Mouse (Mus musculus): ENCODE data around the gene Cfap43. TPM values are rescaled to one million over a fixed set of nuclear protein-coding genes. Genes with fewer than 3 reads are reported as not detected.

The Cfap43 gene
- polyA plus RNA-seq, 1 experiment, result not detected

- no peak overlapping the region for H3K4me3 ChIP-seq (ENCODE audit: extremely low read depth, insufficient read depth, insufficient read length)
- no peak for TF ChIP-seq POLR2A (IDR thresholded peaks at IDR 0.05; ENCODE audit: low read depth, low read length)
- no peak for TF ChIP-seq CTCF (IDR thresholded peaks at IDR 0.05; ENCODE audit: extremely low read depth, insufficient read depth, insufficient read length, insufficient replicate concordance)
- no peaks in the 10 kb centered on the region for H3K36me3 ChIP-seq (ENCODE audit: control insufficient read depth, insufficient read depth, low read length)
- 37% methylated on average over 9 of the region's 9 CpGs for WGBS
- no peaks in the 10 kb centered on the region for H3K4me1 ChIP-seq (ENCODE audit: control insufficient read depth, insufficient read depth, insufficient read length)
- no peak overlapping the region for H3K27ac ChIP-seq (ENCODE audit: insufficient read depth, low read length)
- no peaks in the 10 kb centered on the region for H3K27me3 ChIP-seq (ENCODE audit: control insufficient read depth, insufficient read depth, low read length)
- no peak for DNase-seq (ENCODE audit: low read depth in 1 of 2, low spot score in 2 of 2)
These were observed 164.2 kb downstream of the Cfap43 start for GRCm38 (mm10) chr19:47754931-47755330.

GRCm38 (mm10) chr19:47753921-47754320, 165.2 kb downstream of the Cfap43 start:
- 86% methylated on average over 4 of the region's 4 CpGs for WGBS
- no peaks in the 10 kb centered on the region for H3K36me3 ChIP-seq (ENCODE audit: control insufficient read depth, insufficient read depth, low read length)
- TF ChIP-seq CTCF (IDR thresholded peaks at IDR 0.05; ENCODE audit: extremely low read depth, insufficient read depth, insufficient read length, insufficient replicate concordance), result no peak
- TF ChIP-seq POLR2A (IDR thresholded peaks at IDR 0.05; ENCODE audit: low read depth, low read length), result no peak
- no peaks in the 10 kb centered on the region for H3K4me1 ChIP-seq (ENCODE audit: control insufficient read depth, insufficient read depth, insufficient read length)
- H3K27ac ChIP-seq (ENCODE audit: insufficient read depth, low read length), result no peak overlapping the region
- no peak overlapping the region for H3K4me3 ChIP-seq (ENCODE audit: extremely low read depth, insufficient read depth, insufficient read length)
- no peak for DNase-seq (ENCODE audit: low read depth in 1 of 2, low spot score in 2 of 2)
- no peaks in the 10 kb centered on the region for H3K27me3 ChIP-seq (ENCODE audit: control insufficient read depth, insufficient read depth, low read length)

- WGBS, result 91% methylated on average over 9 of the region's 9 CpGs
- no peaks in the 10 kb centered on the region for H3K36me3 ChIP-seq (ENCODE audit: control insufficient read depth, insufficient read depth, low read length)
- no peaks in the 10 kb centered on the region for H3K4me1 ChIP-seq (ENCODE audit: control insufficient read depth, insufficient read depth, insufficient read length)
- no peak for TF ChIP-seq CTCF (IDR thresholded peaks at IDR 0.05; ENCODE audit: extremely low read depth, insufficient read depth, insufficient read length, insufficient replicate concordance)
- no peak for TF ChIP-seq POLR2A (IDR thresholded peaks at IDR 0.05; ENCODE audit: low read depth, low read length)
- no peak overlapping the region for H3K27ac ChIP-seq (ENCODE audit: insufficient read depth, low read length)
- no peak for DNase-seq (ENCODE audit: low read depth in 1 of 2, low spot score in 2 of 2)
- H3K4me3 ChIP-seq (ENCODE audit: extremely low read depth, insufficient read depth, insufficient read length), result no peak overlapping the region
- no peaks in the 10 kb centered on the region for H3K27me3 ChIP-seq (ENCODE audit: control insufficient read depth, insufficient read depth, low read length)
These were observed 166.6 kb downstream of the Cfap43 start for GRCm38 (mm10) chr19:47752456-47752855.

GRCm38 (mm10) chr19:47750391-47750790, 168.7 kb downstream of the Cfap43 start:
- H3K4me3 ChIP-seq (ENCODE audit: extremely low read depth, insufficient read depth, insufficient read length), result no peak overlapping the region
- H3K27me3 ChIP-seq (ENCODE audit: control insufficient read depth, insufficient read depth, low read length), result no peaks in the 10 kb centered on the region
- TF ChIP-seq POLR2A (IDR thresholded peaks at IDR 0.05; ENCODE audit: low read depth, low read length) (no peak), CTCF (IDR thresholded peaks at IDR 0.05; ENCODE audit: extremely low read depth, insufficient read depth, insufficient read length, insufficient replicate concordance) (no peak)
- H3K36me3 ChIP-seq (ENCODE audit: control insufficient read depth, insufficient read depth, low read length), result no peaks in the 10 kb centered on the region
- no peaks in the 10 kb centered on the region for H3K4me1 ChIP-seq (ENCODE audit: control insufficient read depth, insufficient read depth, insufficient read length)
- 91% methylated on average over 5 of the region's 5 CpGs for WGBS
- DNase-seq (ENCODE audit: low read depth in 1 of 2, low spot score in 2 of 2), result no peak
- no peak overlapping the region for H3K27ac ChIP-seq (ENCODE audit: insufficient read depth, low read length)

GRCm38 (mm10) chr19:47748950-47749349, 170.1 kb downstream of the Cfap43 start:
- TF ChIP-seq POLR2A (IDR thresholded peaks at IDR 0.05; ENCODE audit: low read depth, low read length) (no peak), CTCF (IDR thresholded peaks at IDR 0.05; ENCODE audit: extremely low read depth, insufficient read depth, insufficient read length, insufficient replicate concordance) (no peak)
- H3K4me1 ChIP-seq (ENCODE audit: control insufficient read depth, insufficient read depth, insufficient read length), result no peaks in the 10 kb centered on the region
- WGBS, result 76% methylated on average over 2 of the region's 2 CpGs
- H3K36me3 ChIP-seq (ENCODE audit: control insufficient read depth, insufficient read depth, low read length), result no peaks in the 10 kb centered on the region
- H3K27me3 ChIP-seq (ENCODE audit: control insufficient read depth, insufficient read depth, low read length), result no peaks in the 10 kb centered on the region
- DNase-seq (ENCODE audit: low read depth in 1 of 2, low spot score in 2 of 2), result no peak
- no peak overlapping the region for H3K27ac ChIP-seq (ENCODE audit: insufficient read depth, low read length)
- no peak overlapping the region for H3K4me3 ChIP-seq (ENCODE audit: extremely low read depth, insufficient read depth, insufficient read length)

- H3K4me1 ChIP-seq (ENCODE audit: control insufficient read depth, insufficient read depth, insufficient read length), result no peaks in the 10 kb centered on the region
- WGBS, result 92% methylated on average over 2 of the region's 2 CpGs
- no peak overlapping the region for H3K4me3 ChIP-seq (ENCODE audit: extremely low read depth, insufficient read depth, insufficient read length)
- no peaks in the 10 kb centered on the region for H3K36me3 ChIP-seq (ENCODE audit: control insufficient read depth, insufficient read depth, low read length)
- TF ChIP-seq CTCF (IDR thresholded peaks at IDR 0.05; ENCODE audit: extremely low read depth, insufficient read depth, insufficient read length, insufficient replicate concordance) (no peak), POLR2A (IDR thresholded peaks at IDR 0.05; ENCODE audit: low read depth, low read length) (no peak)
- DNase-seq (ENCODE audit: low read depth in 1 of 2, low spot score in 2 of 2), result no peak
- no peak overlapping the region for H3K27ac ChIP-seq (ENCODE audit: insufficient read depth, low read length)
- H3K27me3 ChIP-seq (ENCODE audit: control insufficient read depth, insufficient read depth, low read length), result no peaks in the 10 kb centered on the region
These were observed 172.0 kb downstream of the Cfap43 start for GRCm38 (mm10) chr19:47747072-47747471.

- DNase-seq (ENCODE audit: low read depth in 1 of 2, low spot score in 2 of 2), result peak; percentile 50 to 54
- H3K27me3 ChIP-seq (ENCODE audit: control insufficient read depth, insufficient read depth, low read length), result no peaks in the 10 kb centered on the region
- H3K4me1 ChIP-seq (ENCODE audit: control insufficient read depth, insufficient read depth, insufficient read length), result peaks cover 3% of the 10 kb centered on the region; the same call in 1 of the 2 replicates
- H3K4me3 ChIP-seq (ENCODE audit: extremely low read depth, insufficient read depth, insufficient read length), result peak overlapping the region; percentile 99
- H3K27ac ChIP-seq (ENCODE audit: insufficient read depth, low read length), result peak overlapping the region; percentile 96
- peaks cover 24% of the 10 kb centered on the region for H3K36me3 ChIP-seq (ENCODE audit: control insufficient read depth, insufficient read depth, low read length)
- 3% methylated on average over 14 of the region's 15 CpGs for WGBS
- TF ChIP-seq POLR2A (IDR thresholded peaks at IDR 0.05; ENCODE audit: low read depth, low read length), result no peak
- TF ChIP-seq CTCF (IDR thresholded peaks at IDR 0.05; ENCODE audit: extremely low read depth, insufficient read depth, insufficient read length, insufficient replicate concordance), result no peak
These were observed 187.2 kb downstream of the Cfap43 start for GRCm38 (mm10) chr19:47731931-47732330.
